Mouse (Mus musculus) 3134 (cell line): ENCODE results near the gene Caml.
"Not testable (repeated sequence)": the region's sequence is repeated elsewhere in the genome, so short reads cannot be mapped to it uniquely, and the experiment has no call there.

Experiments
- DNase-seq: peaks from one replicate; pipeline ENCODE4 v3.0.0-alpha.2; 2011; ENCODE audit warnings: low spot score; ENCODE audit not compliant: insufficient read length; ENCODE audit errors: extremely low read depth

Gene Caml

GRCm38 (mm10) chr13:55620275-55620674, 2.5 kb upstream of the Caml start:
- DNase-seq: no peak

GRCm38 (mm10) chr13:55622156-55622648, 603 bp upstream of the Caml start:
- not testable (repeated sequence) for DNase-seq

- DNase-seq: peak; percentile 95
Observed at GRCm38 (mm10) chr13:55634639-55635127, 11.9 kb downstream of the Caml start, which contains the start of gene Ddx46. Gene Ddx46 (plus strand): TSS chr13:55635027.

GRCm38 (mm10) chr13:55635146-55635571, 12.4 kb downstream of the Caml start:
- DNase-seq: no peak

- DNase-seq: no peak
Observed at GRCm38 (mm10) chr13:55636185-55636983, 13.6 kb downstream of the Caml start.

GRCm38 (mm10) chr13:55640480-55640879, 17.7 kb downstream of the Caml start:
- DNase-seq: peak; percentile 45

GRCm38 (mm10) chr13:55644525-55644924, 21.7 kb downstream of the Caml start:
- no peak for DNase-seq

GRCm38 (mm10) chr13:55650098-55650497, 27.3 kb downstream of the Caml start:
- DNase-seq: no peak

GRCm38 (mm10) chr13:55650980-55651379, 28.2 kb downstream of the Caml start:
- DNase-seq: no peak

- DNase-seq: no peak
Observed at GRCm38 (mm10) chr13:55668550-55668949, 45.7 kb downstream of the Caml start.

GRCm38 (mm10) chr13:55672711-55673110, 49.9 kb downstream of the Caml start:
- DNase-seq: no peak

- no peak for DNase-seq
Observed at GRCm38 (mm10) chr13:55677364-55677763, 54.6 kb downstream of the Caml start.
